Mouse (Mus musculus) heart, postnatal 0 days (tissue): Measurements from ENCODE around the gene Rimklb. TPM values are rescaled to one million over a fixed set of nuclear protein-coding genes. Genes with fewer than 3 reads are reported as not detected.
"Not testable (repeated sequence)": the region's sequence is repeated elsewhere in the genome, so short reads cannot be mapped to it uniquely, and the experiment has no call there.

Source experiments
- ATAC-seq: fragments of 200-750 bp; cut with Nextera tagmentation; 2 replicates; pipeline ENCODE4 v1.8.0; 2017; ENCODE audit warnings: low read depth, moderate number of reproducible peaks, moderate library complexity; ENCODE audit not compliant: insufficient read depth
- DNase-seq: peaks from one replicate; pipeline ENCODE4 v3.0.0-alpha.2; 2016; ENCODE audit warnings: low spot score
- H3K27ac ChIP-seq: fragments of 300-500 bp; sonication (generic); 2 replicates; pipeline ENCODE4 v1.5.1; 2014; ENCODE audit warnings: low read depth, mild to moderate bottlenecking
- H3K27me3 ChIP-seq: fragments of 300-500 bp; sonication (generic); 2 replicates; pipeline ENCODE4 v1.6.1; 2014; ENCODE audit warnings: low read length, mixed read lengths; ENCODE audit not compliant: control insufficient read depth, insufficient read depth
- H3K36me3 ChIP-seq: fragments of 300-500 bp; sonication (generic); replicated peaks from 2 replicates; pipeline ENCODE4 v1.6.1; 2014; ENCODE audit warnings: low read length, mixed read lengths; ENCODE audit not compliant: control insufficient read depth, insufficient read depth
- H3K4me1 ChIP-seq: fragments of 300-500 bp; sonication (generic); 2 replicates; pipeline ENCODE4 v1.6.1; 2014; ENCODE audit warnings: antibody characterized with exemption; ENCODE audit not compliant: control insufficient read depth, insufficient read depth
- H3K4me2 ChIP-seq: fragments of 300-500 bp; sonication (generic); 2 replicates; pipeline ENCODE4 v1.6.1; 2014; ENCODE audit warnings: low read depth, mild to moderate bottlenecking, low read length, moderate library complexity
- H3K4me3 ChIP-seq: fragments of 300-500 bp; sonication (generic); 2 replicates; pipeline ENCODE4 v1.5.1; 2014; ENCODE audit warnings: low read depth, low read length
- H3K9ac ChIP-seq: fragments of 300-500 bp; sonication (generic); replicated peaks from 2 replicates; pipeline ENCODE4 v1.6.1; 2014; ENCODE audit warnings: low read depth, low read length, mixed read lengths
- H3K9me3 ChIP-seq: fragments of 300-500 bp; sonication (generic); replicated peaks from 2 replicates; pipeline ENCODE4 v1.6.1; 2016; ENCODE audit warnings: low read length; ENCODE audit not compliant: control insufficient read depth
- CTCF ChIP-seq: IDR thresholded peaks from 2 replicates; pipeline ENCODE4 v1.5.1; 2016; ENCODE audit warnings: antibody characterized with exemption, control low read depth, low read depth
- EP300 ChIP-seq: IDR thresholded peaks from 2 replicates; pipeline ENCODE4 v1.6.1; 2016; ENCODE audit warnings: antibody characterized with exemption, low read depth
- WGBS: fragments of 180-500 bp; shearing (Covaris S2); extraction: QIAGEN DNeasy Blood & Tissue Kit; methylation state at CpG from one replicate; pipeline ENCODE4 v1.1.7; 2014; 5-methylcytosine and 5-hydroxymethylcytosine counted together
- polyA plus RNA-seq: library from polyadenylated mRNA; unstranded; fragments of >200 nt; fragmentation: Nextera tagmentation; extraction: Ambion mirVana; gene quantifications from 2 replicates; pipeline ENCODE4 v1.2.1, GENCODE M21; 2015
- total RNA-seq: library from RNA; depleted of rRNA; stranded (reverse); fragments of >200 nt; gene quantifications from 2 replicates; pipeline ENCODE4 v1.2.3, GENCODE M21; 2014; ENCODE audit warnings: low replicate concordance

Gene Rimklb
- total and polyA plus RNA-seq, 2 experiments from 2014 or later: 0.79 TPM; not detected in 1

DNA sequence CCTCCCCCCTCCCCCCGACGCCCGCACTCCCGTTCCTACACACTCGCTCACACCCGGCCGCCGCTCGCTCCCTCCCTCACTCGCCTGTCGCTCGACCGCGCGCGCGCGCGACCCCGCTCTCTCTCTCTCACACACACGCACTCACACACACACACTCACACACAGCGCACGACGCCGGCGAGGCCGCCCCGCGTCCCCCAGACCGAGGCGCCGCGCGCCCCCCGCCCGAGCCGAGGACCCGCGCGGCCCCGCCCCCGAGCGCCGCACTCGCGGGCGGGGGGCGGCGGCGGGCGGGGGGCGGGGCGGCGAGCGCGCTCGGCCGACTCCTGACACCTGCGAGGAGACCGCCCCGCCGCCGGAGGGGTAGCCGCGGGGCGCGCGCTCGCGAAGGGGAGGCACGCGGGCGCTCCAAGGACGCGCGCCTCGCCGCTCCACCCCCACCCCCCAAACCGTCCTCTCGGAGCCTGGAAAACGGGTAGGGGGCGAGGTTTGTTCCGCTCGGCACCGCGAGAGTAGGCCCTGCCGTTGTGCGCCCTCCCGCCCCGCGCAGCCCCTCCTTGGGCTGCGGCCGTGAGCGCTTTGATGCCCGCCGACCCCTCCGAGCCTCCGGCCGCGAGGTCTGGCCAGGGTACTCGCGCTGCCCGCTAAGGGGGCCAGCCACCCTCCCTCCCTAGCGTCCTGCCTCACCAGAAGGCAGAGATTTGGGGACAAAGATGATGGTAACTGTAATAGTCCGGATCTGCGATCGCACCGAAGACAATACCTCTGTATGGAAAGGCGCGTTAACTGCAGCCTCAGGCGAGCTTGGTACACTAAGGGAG lies 12.1 kb downstream of the Rimklb start:
- peak overlapping the region; percentile 64 for H3K4me3 ChIP-seq
- 2% methylated on average over 65 of the region's 111 CpGs for WGBS
- TF ChIP-seq EP300 (no peak), CTCF (no peak)
- H3K4me2 ChIP-seq: peak overlapping the region; percentile 94
- H3K4me1 ChIP-seq: 0 out of 2 replicates have a peak, but pooled peaks cover 9% of the 10 kb centered on the region
- no peaks in the 10 kb centered on the region for H3K36me3 ChIP-seq
- H3K27ac ChIP-seq: no peak overlapping the region
- no peak for DNase-seq
- H3K9me3 ChIP-seq: no peaks in the 10 kb centered on the region
- ATAC-seq: peak; percentile 50
- peaks cover 54% of the 10 kb centered on the region for H3K27me3 ChIP-seq
- 0 out of 2 replicates have a peak overlapping the region, but pooled peaks have one; percentile 35 for H3K9ac ChIP-seq

DNA sequence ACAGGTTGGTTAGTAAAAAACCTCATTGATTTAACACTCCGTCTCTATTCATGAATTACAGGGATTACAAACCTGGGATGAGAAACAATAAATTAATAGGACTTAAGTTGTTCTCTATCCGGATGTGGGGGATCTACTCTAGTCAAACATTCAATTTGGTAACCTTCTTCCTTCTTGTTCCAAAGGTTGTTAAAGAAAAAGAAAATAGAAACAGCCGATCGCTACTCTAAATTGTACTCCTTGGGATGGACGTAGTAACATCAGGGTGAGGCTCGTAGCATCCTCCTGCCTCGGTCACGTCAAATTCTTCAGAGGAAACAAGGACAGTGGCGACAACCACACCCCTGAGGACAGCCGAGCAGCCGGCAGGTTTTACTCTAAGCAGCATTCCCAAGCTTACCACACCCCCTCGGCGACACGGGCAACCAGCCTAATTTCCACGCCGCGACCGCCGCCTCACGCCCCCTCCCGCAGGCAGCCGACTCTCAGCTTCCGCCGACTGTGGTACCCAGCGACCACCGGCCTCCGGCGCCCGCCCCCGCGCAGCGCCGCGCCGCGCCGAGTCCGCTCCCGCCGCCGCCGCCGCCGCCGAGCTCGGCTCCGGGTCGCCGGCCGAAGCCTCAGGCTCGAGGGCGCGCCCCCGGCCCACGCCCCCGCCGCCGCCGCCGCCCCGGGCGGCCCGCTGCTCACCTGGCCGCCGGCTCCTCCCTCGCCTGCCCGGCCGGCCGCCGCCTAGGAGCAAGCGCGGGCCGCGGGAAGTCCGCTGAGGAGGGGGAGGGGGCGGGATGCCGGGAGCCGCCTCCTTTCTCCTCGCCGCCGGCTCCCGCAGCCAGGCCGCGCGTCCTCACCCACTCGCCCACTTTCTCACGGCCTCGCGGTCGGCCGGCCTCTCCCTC lies 12.9 kb downstream of the Rimklb start:
- Histone ChIP-seq H3K27ac (no peak overlapping the region), H3K4me2 (peak overlapping the region; percentile 94), H3K27me3 (peaks cover 54% of the 10 kb centered on the region), H3K9me3 (no peaks in the 10 kb centered on the region), H3K36me3 (no peaks in the 10 kb centered on the region), H3K4me3 (peak overlapping the region; percentile 64), H3K9ac (0 out of 2 replicates have a peak overlapping the region, but pooled peaks have one; percentile 35), H3K4me1 (0 out of 2 replicates have a peak, but pooled peaks cover 4% of the 10 kb centered on the region)
- TF ChIP-seq EP300 (no peak), CTCF (no peak)
- DNase-seq: no peak
- peak; percentile 41; the same call in 1 of the 2 replicates for ATAC-seq
- WGBS: 4% methylated on average over 38 of the region's 91 CpGs

DNA sequence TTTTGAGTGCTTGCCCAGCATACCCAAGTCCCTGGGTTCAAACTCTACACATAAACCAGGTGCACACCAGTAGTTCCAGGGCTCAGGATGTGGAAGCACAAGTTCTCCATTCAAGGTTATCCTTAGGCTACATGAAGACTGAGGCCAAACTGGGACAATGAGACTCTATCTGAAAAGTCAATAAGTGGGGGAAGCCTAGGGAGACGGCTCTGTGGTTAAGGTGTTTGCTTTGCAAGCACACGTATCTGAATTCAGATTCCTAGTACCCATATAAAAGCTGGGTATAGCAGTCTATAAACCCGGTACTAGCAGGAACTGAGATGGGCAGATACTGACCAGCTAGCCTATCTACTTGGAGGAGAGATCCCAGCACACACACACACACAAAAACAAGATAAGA lies 20.5 kb downstream of the Rimklb start:
- H3K27ac ChIP-seq: no peak overlapping the region
- H3K36me3 ChIP-seq: no peaks in the 10 kb centered on the region
- H3K4me1 ChIP-seq: no peaks in the 10 kb centered on the region
- no peaks in the 10 kb centered on the region for H3K9me3 ChIP-seq
- DNase-seq (no peak), ATAC-seq (no peak)
- WGBS: 55% methylated on average over 3 of the region's 3 CpGs
- H3K9ac ChIP-seq: no peak overlapping the region
- no peak overlapping the region for H3K4me2 ChIP-seq
- no peak overlapping the region for H3K4me3 ChIP-seq
- TF ChIP-seq CTCF (no peak), EP300 (no peak)
- H3K27me3 ChIP-seq: no peaks in the 10 kb centered on the region

DNA sequence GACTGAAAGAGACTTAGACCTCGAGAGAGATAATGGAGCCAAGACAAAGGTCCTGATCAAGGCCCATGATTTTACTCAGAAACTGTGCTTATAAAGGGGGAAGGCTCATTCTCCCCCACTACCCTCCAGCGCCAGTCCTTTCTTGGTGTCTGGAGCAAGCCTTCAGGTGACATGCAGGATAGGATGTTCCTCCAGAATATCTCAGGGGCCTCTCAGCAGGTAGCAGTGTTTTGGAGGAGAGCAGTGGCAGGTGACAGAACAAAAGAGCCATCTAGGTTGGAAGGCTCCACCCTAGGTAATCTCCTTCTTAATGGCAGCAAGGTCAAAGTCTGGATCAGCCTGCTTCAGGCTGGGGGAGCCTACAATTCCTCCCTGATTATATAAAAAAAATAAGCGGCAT lies 27.1 kb downstream of the Rimklb start:
- H3K4me1 ChIP-seq, H3K4me3 ChIP-seq, DNase-seq, H3K9ac ChIP-seq, H3K36me3 ChIP-seq, H3K27me3 ChIP-seq, H3K27ac ChIP-seq, H3K4me2 ChIP-seq, H3K9me3 ChIP-seq, ATAC-seq: not testable (repeated sequence)
- WGBS: 69% methylated on average over 3 of the region's 3 CpGs

DNA sequence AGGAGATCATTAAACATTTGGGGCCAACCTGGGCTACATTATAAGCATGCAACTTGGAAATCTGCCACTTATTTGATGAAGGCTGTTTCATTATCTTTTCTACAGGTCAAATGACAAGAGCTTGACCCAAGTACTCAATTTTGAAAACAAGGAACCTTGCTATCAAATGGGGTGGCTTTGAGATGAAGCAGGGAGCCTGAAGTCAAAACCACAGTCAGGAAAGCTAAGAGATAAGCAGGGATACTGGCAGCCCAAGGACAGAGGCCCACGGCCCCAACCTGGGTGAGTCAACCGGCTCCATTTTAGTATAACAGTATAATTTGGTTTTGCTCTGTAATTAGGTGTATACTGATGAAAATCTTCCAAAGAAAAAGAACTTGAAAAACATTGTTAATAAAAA lies 28.3 kb downstream of the Rimklb start:
- no peak overlapping the region for H3K9ac ChIP-seq
- H3K27ac ChIP-seq: no peak overlapping the region
- no peak overlapping the region for H3K4me3 ChIP-seq
- no peak overlapping the region for H3K4me2 ChIP-seq
- no peaks in the 10 kb centered on the region for H3K36me3 ChIP-seq
- H3K9me3 ChIP-seq: no peaks in the 10 kb centered on the region
- WGBS: 55% methylated on average over 2 of the region's 2 CpGs
- DNase-seq (no peak), ATAC-seq (no peak)
- H3K4me1 ChIP-seq: no peaks in the 10 kb centered on the region
- TF ChIP-seq EP300 (no peak), CTCF (no peak)
- no peaks in the 10 kb centered on the region for H3K27me3 ChIP-seq
